Mouse (Mus musculus): ENCODE results near the gene Ceacam9. TPM values are rescaled to one million over a fixed set of nuclear protein-coding genes. Genes with fewer than 3 reads are reported as not detected.
"Not testable (repeated sequence)": the region's sequence is repeated elsewhere in the genome, so short reads cannot be mapped to it uniquely, and the experiment has no call there.

Ceacam9 gene
- total and polyA plus RNA-seq, 2 experiments from 2014 or later, result 0.18 TPM; not detected in 1

DNA sequence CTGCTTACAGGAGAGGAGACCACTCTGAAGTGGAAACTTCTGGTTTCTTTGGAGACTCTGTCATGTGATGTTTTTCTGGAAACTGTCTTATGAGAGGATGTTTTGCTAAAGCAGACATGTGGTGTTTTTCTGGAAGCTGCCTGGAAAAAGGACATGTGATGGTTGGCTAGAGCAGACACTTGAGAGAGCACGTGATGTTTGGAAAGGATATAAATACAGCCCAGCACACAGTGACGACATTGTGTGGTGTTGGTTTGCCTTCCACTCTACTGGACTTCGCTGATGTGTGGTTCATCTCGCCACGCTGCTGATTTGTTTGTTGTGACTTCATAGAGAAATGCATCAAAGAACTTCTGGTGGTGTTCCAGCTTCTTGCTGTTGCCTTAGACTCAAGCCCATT, 21.1 kb upstream of the Ceacam9 start:
- Histone ChIP-seq H3K27ac (ENCODE audit: low read depth, low read length) (no peak overlapping the region), H3K4me3 (ENCODE audit: low read depth, low read length) (no peak overlapping the region), H3K9ac (no peak overlapping the region), H3K9me3 (ENCODE audit: low read length) (no peaks in the 10 kb centered on the region), H3K36me3 (ENCODE audit: insufficient read depth) (no peaks in the 10 kb centered on the region), H3K27me3 (ENCODE audit: insufficient read depth, low read length) (no peaks in the 10 kb centered on the region), H3K4me1 (ENCODE audit: insufficient read depth) (no peaks in the 10 kb centered on the region), H3K4me2 (ENCODE audit: low read depth) (no peak overlapping the region)
- WGBS, result 77% methylated on average over 5 of the region's 5 CpGs
- DNase-seq, result no peak
- no peak for ATAC-seq
- TF ChIP-seq CTCF (IDR thresholded peaks at IDR 0.05; ENCODE audit: low read depth), result no peak

DNA sequence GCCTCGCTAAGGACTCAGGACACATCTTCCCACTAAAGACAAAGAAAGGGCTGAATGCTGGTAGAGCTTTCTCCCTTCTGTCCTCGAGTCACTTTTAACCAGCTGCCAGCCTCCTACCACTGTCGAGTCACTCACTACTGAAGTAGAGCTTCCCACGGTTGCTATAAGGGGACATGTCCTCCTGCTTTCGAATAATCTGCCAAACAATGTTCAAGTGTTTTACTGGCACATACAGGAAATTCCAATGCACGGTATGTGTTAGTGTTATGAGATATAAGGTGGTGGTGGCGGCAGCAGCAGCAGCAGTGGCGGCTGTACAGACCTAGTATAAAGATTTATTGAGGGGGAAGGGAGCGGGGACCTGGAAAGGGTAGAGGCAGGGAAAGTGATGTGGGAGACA, 15.3 kb upstream of the Ceacam9 start:
- Histone ChIP-seq H3K36me3 (ENCODE audit: insufficient read depth) (no peaks in the 10 kb centered on the region), H3K27me3 (ENCODE audit: insufficient read depth, low read length) (no peaks in the 10 kb centered on the region), H3K9me3 (ENCODE audit: low read length) (no peaks in the 10 kb centered on the region), H3K4me3 (ENCODE audit: low read depth, low read length) (no peak overlapping the region), H3K4me2 (ENCODE audit: low read depth) (no peak overlapping the region), H3K9ac (no peak overlapping the region), H3K4me1 (ENCODE audit: insufficient read depth) (no peaks in the 10 kb centered on the region), H3K27ac (ENCODE audit: low read depth, low read length) (no peak overlapping the region)
- TF ChIP-seq CTCF (IDR thresholded peaks at IDR 0.05; ENCODE audit: low read depth), result no peak
- WGBS, result 64% methylated on average over 9 of the region's 9 CpGs
- DNase-seq, result no peak
- ATAC-seq, result no peak

DNA sequence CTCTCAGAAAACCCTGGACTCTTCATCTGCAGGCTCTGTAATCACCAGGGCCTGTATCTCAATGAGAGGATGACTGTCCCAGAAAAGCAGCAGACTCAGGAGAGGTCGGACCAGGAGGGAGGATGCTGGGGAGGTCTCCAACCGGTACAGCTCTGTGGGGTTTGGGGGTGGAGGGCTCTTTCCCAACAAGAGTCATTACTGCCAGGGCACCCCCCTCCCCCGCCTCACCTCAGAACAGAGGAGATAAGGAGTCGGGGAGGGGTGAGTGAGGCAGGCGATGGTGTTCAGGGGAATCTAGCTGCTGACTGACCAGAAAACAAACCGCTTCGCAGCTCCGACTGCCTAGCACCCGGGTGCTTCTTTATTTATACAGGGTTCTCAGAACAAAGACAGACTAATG, 13.5 kb upstream of the Ceacam9 start:
- no peaks in the 10 kb centered on the region for H3K4me1 ChIP-seq (ENCODE audit: insufficient read depth)
- 20% methylated on average over 9 of the region's 9 CpGs for WGBS

DNA sequence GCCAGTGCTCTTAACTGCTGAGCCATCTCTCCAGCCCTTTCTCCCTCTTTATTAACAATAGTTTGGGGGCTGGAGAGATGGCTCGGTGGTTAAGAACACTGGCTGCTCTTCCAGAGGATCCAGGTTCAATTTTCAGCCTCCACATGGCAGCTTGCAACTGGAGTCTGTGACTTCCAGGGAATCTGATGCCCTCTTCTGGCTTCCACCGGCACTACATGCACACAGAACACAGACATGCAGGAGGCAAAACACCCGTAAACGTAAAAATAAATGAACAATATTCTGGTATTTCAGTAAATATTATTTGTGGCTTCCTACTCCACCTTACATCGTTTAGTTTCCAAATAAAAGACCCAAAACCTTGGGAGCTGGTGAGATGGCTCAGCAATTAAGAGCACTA, 11.1 kb upstream of the Ceacam9 start:
- H3K27ac ChIP-seq (ENCODE audit: low read depth, low read length), result no peak overlapping the region
- H3K4me3 ChIP-seq (ENCODE audit: low read depth, low read length), result no peak overlapping the region
- 79% methylated on average over 5 of the region's 5 CpGs for WGBS
- DNase-seq (no peak), ATAC-seq (no peak)
- H3K9me3 ChIP-seq (ENCODE audit: low read length), result no peaks in the 10 kb centered on the region
- H3K9ac ChIP-seq, result no peak overlapping the region
- H3K36me3 ChIP-seq (ENCODE audit: insufficient read depth), result no peaks in the 10 kb centered on the region
- no peaks in the 10 kb centered on the region for H3K4me1 ChIP-seq (ENCODE audit: insufficient read depth)
- no peak overlapping the region for H3K4me2 ChIP-seq (ENCODE audit: low read depth)
- H3K27me3 ChIP-seq (ENCODE audit: insufficient read depth, low read length), result no peaks in the 10 kb centered on the region
- TF ChIP-seq CTCF (IDR thresholded peaks at IDR 0.05; ENCODE audit: low read depth), result 0 out of 2 replicates have a peak, but pooled peaks have one; percentile 6

More for the DNA sequence above, 13.5 kb upstream of the Ceacam9 start:
- Histone ChIP-seq H3K4me3 (ENCODE audit: low read depth, low read length) (no peak overlapping the region), H3K27me3 (ENCODE audit: insufficient read depth, low read length) (no peaks in the 10 kb centered on the region), H3K36me3 (ENCODE audit: insufficient read depth) (no peaks in the 10 kb centered on the region), H3K9me3 (ENCODE audit: low read length) (no peaks in the 10 kb centered on the region), H3K27ac (ENCODE audit: low read depth, low read length) (no peak overlapping the region), H3K9ac (no peak overlapping the region), H3K4me2 (ENCODE audit: low read depth) (no peak overlapping the region)
- ATAC-seq (no peak), DNase-seq (no peak)
- no peak for TF ChIP-seq CTCF (IDR thresholded peaks at IDR 0.05; ENCODE audit: low read depth)

DNA sequence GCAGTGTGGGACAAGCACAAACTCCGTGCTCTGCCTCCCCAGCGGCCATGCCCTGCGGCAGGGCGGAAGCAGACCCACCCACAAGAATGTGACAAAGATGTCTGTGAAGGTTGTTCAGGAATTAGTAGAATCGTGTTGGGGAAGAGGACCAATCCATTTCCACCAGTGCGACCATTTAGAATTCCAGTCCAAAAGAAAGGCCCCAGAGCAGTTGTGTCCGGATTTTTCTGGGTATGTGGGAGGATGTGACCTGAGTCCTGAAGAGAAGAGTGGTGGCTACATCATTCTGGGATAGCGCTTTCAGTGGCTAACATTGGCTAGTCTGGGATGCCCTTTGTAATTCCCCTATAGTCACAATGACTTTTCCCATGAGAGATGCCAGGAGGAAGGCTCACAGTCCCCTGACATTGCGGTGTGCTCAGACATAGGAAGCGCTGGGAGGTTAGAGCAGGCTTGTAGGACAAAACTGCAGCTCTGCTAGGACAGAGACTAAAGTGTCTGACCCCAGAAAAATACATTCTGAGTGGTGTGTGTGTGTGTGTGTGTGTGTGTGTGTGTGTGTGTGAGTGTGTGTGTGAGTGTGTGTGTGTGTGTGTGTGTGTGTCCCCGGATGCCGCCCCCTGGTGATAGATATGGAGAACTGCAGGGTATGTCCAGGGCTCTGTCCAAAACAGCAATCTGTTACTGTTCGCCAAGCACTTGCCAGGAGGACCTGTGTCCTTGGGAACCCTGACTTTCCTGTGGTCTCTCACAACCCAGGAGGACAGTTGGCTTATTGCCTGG, 8.9 kb upstream of the Ceacam9 start:
- DNase-seq (no peak), ATAC-seq (no peak)
- Histone ChIP-seq H3K4me3 (ENCODE audit: low read depth, low read length) (no peak overlapping the region), H3K4me2 (ENCODE audit: low read depth) (no peak overlapping the region), H3K9ac (no peak overlapping the region), H3K27me3 (ENCODE audit: insufficient read depth, low read length) (no peaks in the 10 kb centered on the region), H3K4me1 (ENCODE audit: insufficient read depth) (no peaks in the 10 kb centered on the region), H3K9me3 (ENCODE audit: low read length) (no peaks in the 10 kb centered on the region), H3K27ac (ENCODE audit: low read depth, low read length) (no peak overlapping the region), H3K36me3 (ENCODE audit: insufficient read depth) (no peaks in the 10 kb centered on the region)
- TF ChIP-seq CTCF (IDR thresholded peaks at IDR 0.05; ENCODE audit: low read depth), result 0 out of 2 replicates have a peak, but pooled peaks have one; percentile 12
- 80% methylated on average over 13 of the region's 13 CpGs for WGBS

DNA sequence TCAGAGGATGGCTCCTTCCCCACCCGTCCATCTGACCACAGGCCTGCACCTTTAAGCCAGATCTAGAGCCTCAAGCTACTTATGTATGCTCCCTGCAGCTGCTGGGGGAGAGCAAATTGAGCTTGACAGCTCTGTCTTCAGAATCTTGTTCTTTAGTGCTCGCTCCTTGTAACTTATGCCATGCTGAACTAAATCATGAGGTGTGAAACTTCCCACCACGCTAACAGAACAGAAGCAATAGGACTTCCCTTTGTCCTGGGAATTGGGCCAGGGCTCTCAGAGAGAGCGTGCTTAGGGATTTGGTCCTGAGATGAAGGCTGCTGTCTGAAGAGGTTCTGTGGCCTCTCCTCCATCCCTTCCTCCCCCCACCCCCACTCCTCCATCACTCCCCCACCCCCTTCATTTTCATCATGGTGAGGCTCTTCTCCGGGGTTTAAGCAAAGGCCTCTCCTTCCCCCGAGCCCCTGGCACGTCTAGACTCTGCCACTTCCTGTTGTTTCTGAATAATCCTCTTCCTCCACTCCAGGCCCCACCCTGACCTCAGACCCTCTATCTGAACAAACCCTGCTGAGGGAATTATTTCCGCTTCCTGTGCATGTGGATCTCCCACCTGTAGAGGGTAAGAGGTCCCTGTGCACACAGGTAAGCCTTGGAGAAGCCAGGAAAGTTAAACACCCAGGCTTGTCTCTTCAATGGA, 5.1 kb upstream of the Ceacam9 start:
- H3K4me1 ChIP-seq (ENCODE audit: insufficient read depth); H3K27ac ChIP-seq (ENCODE audit: low read depth, low read length); H3K4me3 ChIP-seq (ENCODE audit: low read depth, low read length); H3K36me3 ChIP-seq (ENCODE audit: insufficient read depth); ATAC-seq; DNase-seq; H3K9me3 ChIP-seq (ENCODE audit: low read length); H3K4me2 ChIP-seq (ENCODE audit: low read depth); H3K9ac ChIP-seq; H3K27me3 ChIP-seq (ENCODE audit: insufficient read depth, low read length): not testable (repeated sequence)
- WGBS, result 39% methylated on average over 8 of the region's 8 CpGs

DNA sequence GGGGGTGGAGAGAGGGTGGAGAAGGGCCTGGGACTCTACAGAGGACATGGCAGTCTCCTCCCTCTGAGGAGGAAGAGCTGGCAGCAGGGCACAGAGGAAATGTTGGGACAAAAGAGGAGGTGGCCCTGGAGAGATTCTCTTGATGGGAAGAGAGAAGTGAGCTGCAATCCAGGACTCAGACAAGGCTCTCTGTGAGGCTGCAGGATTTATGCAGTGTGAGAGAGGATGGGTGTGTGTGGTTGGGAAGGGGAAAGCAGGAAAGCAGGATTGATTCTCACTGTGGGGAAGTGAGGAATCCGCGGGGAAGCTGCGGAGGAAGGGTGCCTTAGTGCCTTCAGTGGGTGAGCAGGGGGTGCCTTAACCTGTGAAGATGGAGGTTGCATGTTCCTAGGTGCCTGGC, 761 bp downstream of the Ceacam9 start:
- H3K4me2 ChIP-seq (ENCODE audit: low read depth); H3K36me3 ChIP-seq (ENCODE audit: insufficient read depth); ATAC-seq; H3K9me3 ChIP-seq (ENCODE audit: low read length); H3K4me1 ChIP-seq (ENCODE audit: insufficient read depth); H3K9ac ChIP-seq; H3K27me3 ChIP-seq (ENCODE audit: insufficient read depth, low read length); DNase-seq; H3K4me3 ChIP-seq (ENCODE audit: low read depth, low read length); H3K27ac ChIP-seq (ENCODE audit: low read depth, low read length): not testable (repeated sequence)
- WGBS, result 77% methylated on average over 3 of the region's 3 CpGs

Data from forebrain, postnatal 0 days (tissue).